8 mouse cellular contexts compared by ENCODE assay signal in genomic region chrX:142806620-142807061, GRCm38 (mm10).
DNase-seq lines count a peak whose midpoint lies in the region; ATAC-seq lines count a peak whose summit lies in the region.

No protein-coding gene starts in this region.

- H3K4me1 ChIP-seq in heart, embryonic 16.5 days (ENCODE audit: control insufficient read depth, insufficient read depth, low read length) = peaks cover 8% of the 10 kb centered on the region; the same call in 1 of the 2 replicates
- 0 out of 2 replicates have a peak, but pooled peaks cover 3% of the 10 kb centered on the region for H3K4me1 ChIP-seq in kidney, embryonic 14.5 days (ENCODE audit: control insufficient read depth, insufficient read depth, low read length)

- no peaks in the 10 kb centered on the region for H3K9me3 ChIP-seq in heart, embryonic 16.5 days (replicated peaks; ENCODE audit: control insufficient read depth, low read length)
- no peaks in the 10 kb centered on the region for H3K9me3 ChIP-seq in kidney, embryonic 14.5 days (ENCODE audit: control insufficient read depth, low read length)

- H3K4me2 ChIP-seq in heart, embryonic 16.5 days (ENCODE audit: low read depth, low read length) = no peak overlapping the region
- no peak overlapping the region for H3K4me2 ChIP-seq in kidney, embryonic 14.5 days (replicated peaks; ENCODE audit: low read depth, low read length)

- no peak overlapping the region for H3K4me3 ChIP-seq in heart, embryonic 16.5 days (ENCODE audit: low read length)
- H3K4me3 ChIP-seq in kidney, embryonic 14.5 days (ENCODE audit: low read length) = no peak overlapping the region

- DNase-seq in heart, adult 9 months (ENCODE audit: low spot score in 2 of 2) = no peak
- peak; percentile 10 for DNase-seq in NIH3T3 (ENCODE audit: low read depth)
- peak; percentile 61 for DNase-seq in cerebellum, adult 9-11 months
- peak; percentile 31 for DNase-seq in mesoderm, embryonic 11.5 days (ENCODE audit: low read depth, low spot score)
- no peak for DNase-seq in thymus, postnatal 10 days (ENCODE audit: low spot score in 2 of 2)

- WGBS in heart, embryonic 16.5 days = 26% methylated on average over 10 of the region's 10 CpGs
- 39% methylated on average over 10 of the region's 10 CpGs for WGBS in kidney, embryonic 14.5 days

- 0 out of 2 replicates have a peak, but pooled peaks have one; percentile 12 for ATAC-seq in heart, embryonic 16.5 days (replicated peaks; ENCODE audit: extremely low read depth, insufficient read depth, low FRiP score)
- ATAC-seq in kidney, embryonic 14.5 days (ENCODE audit: low FRiP score, low TSS enrichment) = peak; percentile 57; the same call in 1 of the 2 replicates
- no peak for ATAC-seq in activated CD4-positive, CD25-positive, alpha-beta regulatory T cell, adult 4 months

- H3K27me3 ChIP-seq in heart, embryonic 16.5 days (ENCODE audit: control insufficient read depth, insufficient read depth, low read length) = no peaks in the 10 kb centered on the region
- H3K27me3 ChIP-seq in kidney, embryonic 14.5 days (ENCODE audit: control insufficient read depth, insufficient read depth, low read length) = no peaks in the 10 kb centered on the region

- no peak overlapping the region for H3K27ac ChIP-seq in heart, embryonic 16.5 days (ENCODE audit: low read length)
- H3K27ac ChIP-seq in kidney, embryonic 14.5 days (ENCODE audit: low read depth, low read length) = no peak overlapping the region

- H3K9ac ChIP-seq in heart, embryonic 16.5 days (ENCODE audit: low read length) = no peak overlapping the region
- no peak overlapping the region for H3K9ac ChIP-seq in kidney, embryonic 14.5 days (ENCODE audit: low read depth, low read length)

- H3K36me3 ChIP-seq in heart, embryonic 16.5 days (ENCODE audit: control insufficient read depth, insufficient read depth) = no peaks in the 10 kb centered on the region; the same call in 1 of the 2 replicates
- peaks cover 2% of the 10 kb centered on the region; the same call in 1 of the 2 replicates for H3K36me3 ChIP-seq in kidney, embryonic 14.5 days (ENCODE audit: control insufficient read depth, insufficient read depth, low read length)

Comparison
In these comparisons a context has a peak if more than half of its experiments do, and no peak if none do; other contexts are left out.
1. DNase-seq: peak in NIH3T3 (single experiment), cerebellum, adult 9-11 months (single experiment) and mesoderm, embryonic 11.5 days (single experiment); none in heart, adult 9 months (0 of 2) and thymus, postnatal 10 days (0 of 2).